Mouse (Mus musculus) gastrocnemius, postnatal 36 days (tissue): ENCODE measurements around the gene Atp2c2. TPM values are rescaled to one million over a fixed set of nuclear protein-coding genes. Genes with fewer than 3 reads are reported as not detected.

Experiments used
- DNase-seq, 2 experiments: peaks; one replicate each; pipeline ENCODE4 v3.0.0; 2022
- intact Hi-C: fragments of 180-260 bp; cut with DNase I; formaldehyde crosslinking; loops from one replicate; pipeline ENCODE4 v1.15.1; 2025
- total RNA-seq, 2 experiments: library from RNA; stranded (reverse); gene quantifications; 2 replicates each; pipeline ENCODE4 v1.2.3; 2021

The Atp2c2 gene
- total RNA-seq, 2 experiments from 2014 or later: 0.13 to 0.32 TPM

- intact Hi-C loops: loop anchor here (1.0 to 5.0 kb wide), 2 partner anchors 64 to 292 kb away; no protein-coding TSS in a partner anchor
- no peak for DNase-seq
These were observed 80.7 kb downstream of the Atp2c2 start for GRCm38 (mm10) chr8:119780402-119781049.

GRCm38 (mm10) chr8:119781086-119781840 is 81.5 kb downstream of the Atp2c2 start:
- no peak for DNase-seq
- intact Hi-C loops: loop anchor here (1.0 to 5.0 kb wide), 2 partner anchors 63 to 291 kb away; no protein-coding TSS in a partner anchor

GRCm38 (mm10) chr8:119782715-119783114 is 82.9 kb downstream of the Atp2c2 start:
- DNase-seq: peak; percentile 55 to 75
- intact Hi-C loops: loop anchor here (1.0 to 5.0 kb wide), 3 partner anchors 58 to 290 kb away; partner anchors contain the start of gene Cotl1

- no peak for DNase-seq
- intact Hi-C loops: loop anchor here (1.0 to 5.0 kb wide), 3 partner anchors 57 to 289 kb away; partner anchors contain the start of gene Cotl1
These were observed 83.8 kb downstream of the Atp2c2 start for GRCm38 (mm10) chr8:119783579-119783978.

GRCm38 (mm10) chr8:119784141-119784574 is 84.3 kb downstream of the Atp2c2 start:
- intact Hi-C loops: loop anchor here (5.0 kb wide), 1 partner anchor 288 kb away; no protein-coding TSS in a partner anchor
- DNase-seq: no peak

GRCm38 (mm10) chr8:119784676-119785075 is 84.9 kb downstream of the Atp2c2 start:
- intact Hi-C loops: loop anchor here (5.0 kb wide), 1 partner anchor 288 kb away; no protein-coding TSS in a partner anchor
- DNase-seq: no peak

GRCm38 (mm10) chr8:119785764-119786405 is 86.1 kb downstream of the Atp2c2 start:
- no peak for DNase-seq
- intact Hi-C loops: no loop called here

- intact Hi-C loops: no loop called here
These were observed 87.1 kb downstream of the Atp2c2 start for GRCm38 (mm10) chr8:119786871-119787270.

GRCm38 (mm10) chr8:119787341-119787740 is 87.5 kb downstream of the Atp2c2 start:
- no peak for DNase-seq
- intact Hi-C loops: no loop called here

More at GRCm38 (mm10) chr8:119786871-119787270, 87.1 kb downstream of the Atp2c2 start:
- no peak for DNase-seq

GRCm38 (mm10) chr8:119788607-119789381 is 89.0 kb downstream of the Atp2c2 start:
- intact Hi-C loops: no loop called here
- DNase-seq: no peak

GRCm38 (mm10) chr8:119789581-119789980 is 89.8 kb downstream of the Atp2c2 start:
- no peak for DNase-seq
- intact Hi-C loops: no loop called here

GRCm38 (mm10) chr8:119791804-119792704 is 92.2 kb downstream of the Atp2c2 start:
- intact Hi-C loops: no loop called here
- DNase-seq: no peak

GRCm38 (mm10) chr8:119794689-119795088 is 94.9 kb downstream of the Atp2c2 start:
- intact Hi-C loops: no loop called here
- DNase-seq: no peak

GRCm38 (mm10) chr8:119795651-119796050 is 95.8 kb downstream of the Atp2c2 start:
- intact Hi-C loops: no loop called here

GRCm38 (mm10) chr8:119798170-119798964 is 98.6 kb downstream of the Atp2c2 start:
- intact Hi-C loops: no loop called here
- peak in 1 of 2 experiments; percentile 37 for DNase-seq

More at GRCm38 (mm10) chr8:119795651-119796050, 95.8 kb downstream of the Atp2c2 start:
- DNase-seq: no peak

- no peak for DNase-seq
- intact Hi-C loops: no loop called here
These were observed 99.1 kb downstream of the Atp2c2 start for GRCm38 (mm10) chr8:119798965-119799264.

GRCm38 (mm10) chr8:119801168-119801567 is 101.4 kb downstream of the Atp2c2 start:
- no peak for DNase-seq
- intact Hi-C loops: no loop called here

GRCm38 (mm10) chr8:119802592-119802991 is 102.8 kb downstream of the Atp2c2 start:
- intact Hi-C loops: no loop called here
- no peak for DNase-seq
